27 mouse cellular contexts compared by ENCODE assay signal in genomic region chr8:81345170-81345697, GRCm38 (mm10). TPM values are rescaled to one million over a fixed set of nuclear protein-coding genes. Genes with fewer than 3 reads are reported as not detected.
A peak's percentile ranks its signal among the peaks of the same experiment; 100 is the strongest.
DNase-seq lines count a peak whose midpoint lies in the region; ATAC-seq lines count a peak whose summit lies in the region.
"Had no signal": no experiment of that assay in that cellular context is flagged by ENCODE, and none has a peak within 500 bp of the region (broad histone marks: within the 10 kb centered on the region; RNA-seq: fewer than 3 reads in every experiment).

No protein-coding gene starts in this region.

- peaks cover 5% of the 10 kb centered on the region for H3K4me1 ChIP-seq in hindbrain, embryonic 16.5 days (ENCODE audit: control insufficient read depth, insufficient read depth, low read depth, low read length)
- peaks cover 9% of the 10 kb centered on the region for H3K4me1 ChIP-seq in hindbrain, embryonic 12.5 days
- H3K4me1 ChIP-seq in neural tube, embryonic 13.5 days (replicated peaks), result peaks cover 18% of the 10 kb centered on the region
- peaks cover 15% of the 10 kb centered on the region for H3K4me1 ChIP-seq in kidney, embryonic 15.5 days

- H3K4me3 ChIP-seq in hindbrain, embryonic 16.5 days (ENCODE audit: low read length), result no peak overlapping the region
- no peak overlapping the region for H3K4me3 ChIP-seq in hindbrain, embryonic 12.5 days
- no peak overlapping the region for H3K4me3 ChIP-seq in neural tube, embryonic 13.5 days
- H3K4me3 ChIP-seq in kidney, embryonic 15.5 days (replicated peaks), result no peak overlapping the region
- H3K4me3 ChIP-seq: forebrain, embryonic 10.5 days; limb, embryonic 13.5 days; liver, embryonic 12.5 days; neural tube, embryonic 12.5 days had no signal

- no peaks in the 10 kb centered on the region for H3K27me3 ChIP-seq in hindbrain, embryonic 16.5 days (replicated peaks; ENCODE audit: control insufficient read depth, insufficient read depth, low read length)
- H3K27me3 ChIP-seq in hindbrain, embryonic 12.5 days, result peaks cover 5% of the 10 kb centered on the region; the same call in 1 of the 2 replicates
- H3K27me3 ChIP-seq in neural tube, embryonic 13.5 days, result peaks cover 12% of the 10 kb centered on the region
- H3K27me3 ChIP-seq in kidney, embryonic 15.5 days, result no peaks in the 10 kb centered on the region

- ATAC-seq in hindbrain, embryonic 16.5 days, result no peak
- no peak for ATAC-seq in hindbrain, embryonic 12.5 days (ENCODE audit: low FRiP score)
- ATAC-seq in neural tube, embryonic 13.5 days (ENCODE audit: low read depth), result no peak
- ATAC-seq in kidney, embryonic 15.5 days (replicated peaks; ENCODE audit: low FRiP score), result no peak
- ATAC-seq: forebrain, embryonic 16.5 days; intestine, postnatal 0 days; liver, embryonic 12.5 days had no signal

- no peaks in the 10 kb centered on the region for H3K36me3 ChIP-seq in hindbrain, embryonic 16.5 days (ENCODE audit: control insufficient read depth, insufficient read depth, low read length)
- H3K36me3 ChIP-seq in hindbrain, embryonic 12.5 days, result no peaks in the 10 kb centered on the region
- no peaks in the 10 kb centered on the region for H3K36me3 ChIP-seq in neural tube, embryonic 13.5 days
- no peaks in the 10 kb centered on the region for H3K36me3 ChIP-seq in kidney, embryonic 15.5 days
- H3K36me3 ChIP-seq: forebrain, embryonic 10.5 days; limb, embryonic 13.5 days; liver, embryonic 12.5 days; neural tube, embryonic 12.5 days had no signal

- H3K9me3 ChIP-seq in hindbrain, embryonic 16.5 days (ENCODE audit: control insufficient read depth, low read length), result no peaks in the 10 kb centered on the region
- no peaks in the 10 kb centered on the region for H3K9me3 ChIP-seq in hindbrain, embryonic 12.5 days (replicated peaks)
- H3K9me3 ChIP-seq in neural tube, embryonic 13.5 days, result no peaks in the 10 kb centered on the region
- H3K9me3 ChIP-seq in kidney, embryonic 15.5 days (replicated peaks), result no peaks in the 10 kb centered on the region
- H3K9me3 ChIP-seq: forebrain, embryonic 10.5 days; limb, embryonic 13.5 days; liver, embryonic 12.5 days; neural tube, embryonic 12.5 days had no signal

- H3K9ac ChIP-seq in hindbrain, embryonic 16.5 days (ENCODE audit: low read depth, low read length), result no peak overlapping the region
- no peak overlapping the region for H3K9ac ChIP-seq in hindbrain, embryonic 12.5 days
- H3K9ac ChIP-seq in neural tube, embryonic 13.5 days, result no peak overlapping the region
- no peak overlapping the region for H3K9ac ChIP-seq in kidney, embryonic 15.5 days
- H3K9ac ChIP-seq: limb, embryonic 13.5 days; liver, embryonic 12.5 days; neural tube, embryonic 12.5 days had no signal

- H3K27ac ChIP-seq in hindbrain, embryonic 16.5 days (ENCODE audit: low read depth, low read length), result no peak overlapping the region
- H3K27ac ChIP-seq in hindbrain, embryonic 12.5 days, result no peak overlapping the region
- H3K27ac ChIP-seq in neural tube, embryonic 13.5 days (replicated peaks), result no peak overlapping the region
- H3K27ac ChIP-seq in kidney, embryonic 15.5 days, result no peak overlapping the region
- H3K27ac ChIP-seq: forebrain, embryonic 10.5 days; limb, embryonic 13.5 days; liver, embryonic 12.5 days; neural tube, embryonic 12.5 days; stomach, postnatal 0 days had no signal

- DNase-seq in neural tube, embryonic 10.5 days (ENCODE audit: extremely low spot score, low spot score), result no peak
- peak; percentile 5 for DNase-seq in adipocyte (ENCODE audit: low spot score)
- no peak for DNase-seq in cerebellum, adult 9-11 months
- DNase-seq: adrenal gland, adult 2 months; cerebellum, adult 11 months; cerebellum, postnatal 10 days; gastrocnemius, postnatal 14 days; heart, adult 11 months; kidney, postnatal 4 days; lung, adult 18-20 months; lung, postnatal 10 days; right cerebral cortex, adult 18-20 months; right cerebral cortex, postnatal 4 days; thymus, adult 2 months; thymus, postnatal 4 days had no signal

- H3K4me2 ChIP-seq in hindbrain, embryonic 16.5 days (ENCODE audit: low read length), result 0 out of 2 replicates have a peak overlapping the region, but pooled peaks have one; percentile 4
- no peak overlapping the region for H3K4me2 ChIP-seq in hindbrain, embryonic 12.5 days (replicated peaks)
- 0 out of 2 replicates have a peak overlapping the region, but pooled peaks have one; percentile 5 for H3K4me2 ChIP-seq in neural tube, embryonic 13.5 days
- no peak overlapping the region for H3K4me2 ChIP-seq in kidney, embryonic 15.5 days
- H3K4me2 ChIP-seq: heart, embryonic 11.5 days; limb, embryonic 13.5 days; liver, embryonic 12.5 days; neural tube, embryonic 12.5 days had no signal

- WGBS in hindbrain, embryonic 16.5 days, result 87% methylated on average over 2 of the region's 2 CpGs
- 83% methylated on average over 2 of the region's 2 CpGs for WGBS in hindbrain, embryonic 12.5 days
- 87% methylated on average over 2 of the region's 2 CpGs for WGBS in neural tube, embryonic 13.5 days
- WGBS in kidney, embryonic 15.5 days, result 84% methylated on average over 2 of the region's 2 CpGs

RNA-seq across cellular contexts. Expression of gene Inpp4b, which starts 2.9 kb away (rescaled TPM):
- polyA plus RNA-seq in hindbrain, embryonic 16.5 days (2015; fragmentation: Nextera tagmentation; extraction: Ambion mirVana), result 11.7 and 13.6 TPM in 2 replicates
- 9.6 TPM in 2 replicates for polyA plus RNA-seq in hindbrain, embryonic 12.5 days (2016; fragmentation: Nextera tagmentation; extraction: Ambion mirVana)
- polyA plus RNA-seq in neural tube, embryonic 13.5 days (2015; fragmentation: Nextera tagmentation; extraction: Ambion mirVana), result 6.3 and 8.2 TPM in 2 replicates
- polyA plus RNA-seq in kidney, embryonic 15.5 days (2015; fragmentation: Nextera tagmentation; extraction: Ambion mirVana), result 9.8 and 11.5 TPM in 2 replicates

Comparison
In these comparisons a context has a peak if more than half of its experiments do, and no peak if none do; other contexts are left out.
1. H3K4me2 ChIP-seq: peak in hindbrain, embryonic 16.5 days (single experiment) and neural tube, embryonic 13.5 days (single experiment); none in hindbrain, embryonic 12.5 days (single experiment) and kidney, embryonic 15.5 days (single experiment).